ENCODE assay signal across 36 mouse cellular contexts in genomic region chr7:3201134-3201705, GRCm38 (mm10). TPM values are rescaled to one million over a fixed set of nuclear protein-coding genes. Genes with fewer than 3 reads are reported as not detected.
DNase-seq lines count a peak whose midpoint lies in the region; ATAC-seq and TF ChIP-seq lines count a peak whose summit lies in the region.
"Had no signal": no experiment of that assay in that cellular context is flagged by ENCODE, and none has a peak within 500 bp of the region (broad histone marks: within the 10 kb centered on the region; RNA-seq: fewer than 3 reads in every experiment).

No protein-coding gene starts in this region.

- H3K27ac ChIP-seq in ES-Bruce4 (ENCODE audit: insufficient read depth, low read length): peak overlapping the region; percentile 99
- H3K27ac ChIP-seq in intestine, postnatal 0 days (ENCODE audit: low read depth, low read length): no peak overlapping the region
- H3K27ac ChIP-seq: embryonic facial prominence, embryonic 15.5 days; limb, embryonic 12.5 days; macrophage had no signal

- H3K9me3 ChIP-seq in ES-Bruce4 (replicated peaks; ENCODE audit: control insufficient read depth, insufficient read depth, low read length, poor library complexity, severe bottlenecking): no peaks in the 10 kb centered on the region
- H3K9me3 ChIP-seq in intestine, postnatal 0 days (ENCODE audit: control insufficient read depth): no peaks in the 10 kb centered on the region
- H3K9me3 ChIP-seq: embryonic facial prominence, embryonic 15.5 days; limb, embryonic 12.5 days had no signal

- TF ChIP-seq EP300 in ES-Bruce4 (IDR thresholded peaks at IDR 0.05; ENCODE audit: insufficient read depth, low read depth, low read length): peak; percentile 99

- peaks cover 7% of the 10 kb centered on the region for H3K4me1 ChIP-seq in ES-Bruce4 (ENCODE audit: control insufficient read depth, insufficient read depth, low read length)
- no peaks in the 10 kb centered on the region for H3K4me1 ChIP-seq in intestine, postnatal 0 days (replicated peaks; ENCODE audit: control insufficient read depth, insufficient read depth, low read length)
- H3K4me1 ChIP-seq: embryonic facial prominence, embryonic 15.5 days; limb, embryonic 12.5 days had no signal

- H3K36me3 ChIP-seq in ES-Bruce4 (ENCODE audit: control insufficient read depth, insufficient read depth, low read length, poor library complexity, severe bottlenecking): no peaks in the 10 kb centered on the region
- no peaks in the 10 kb centered on the region for H3K36me3 ChIP-seq in intestine, postnatal 0 days (ENCODE audit: control insufficient read depth, insufficient read depth)
- H3K36me3 ChIP-seq: embryonic facial prominence, embryonic 15.5 days; limb, embryonic 12.5 days had no signal

- intact Hi-C loops in gastrocnemius, postnatal 36 days (cut with DNase I): no loop called here

- H3K4me2 ChIP-seq in intestine, postnatal 0 days (replicated peaks; ENCODE audit: low read depth): no peak overlapping the region
- H3K4me2 ChIP-seq: embryonic facial prominence, embryonic 15.5 days; limb, embryonic 12.5 days; liver, embryonic 11.5 days had no signal

- 26% methylated on average over 12 of the region's 12 CpGs for WGBS in intestine, postnatal 0 days

- peak; percentile 11 for DNase-seq in kidney, adult 11 months
- DNase-seq in kidney, adult 8-10 months: no peak
- DNase-seq in R1 (ENCODE audit: low read depth, low spot score): peak; percentile 100
- no peak for DNase-seq in urinary bladder, postnatal 14 days (ENCODE audit: low spot score)
- DNase-seq in gastrocnemius, postnatal 36 days: no peak
- DNase-seq: adrenal gland, adult 2 months; B cell, adult 2 months; cerebellum, adult 11-12 months; cerebellum, postnatal 10 days; gastrocnemius, postnatal 25 days; liver, postnatal 0 days; right cerebral cortex, adult 18-20 months; right cerebral cortex, postnatal 4 days; thymus, adult 18-20 months; thymus, postnatal 36 days had no signal

- no peak for TF ChIP-seq CTCF in ES-Bruce4 (IDR thresholded peaks at IDR 0.05; ENCODE audit: low read depth, low read length)
- TF ChIP-seq CTCF in intestine, postnatal 0 days (IDR thresholded peaks at IDR 0.05; ENCODE audit: low read depth): no peak

- no peaks in the 10 kb centered on the region for H3K27me3 ChIP-seq in ES-Bruce4 (ENCODE audit: control insufficient read depth, insufficient read depth, low read length, poor library complexity, severe bottlenecking)
- no peaks in the 10 kb centered on the region for H3K27me3 ChIP-seq in intestine, postnatal 0 days (replicated peaks; ENCODE audit: control insufficient read depth, insufficient read depth, low read length)
- H3K27me3 ChIP-seq: CH12.LX; embryonic facial prominence, embryonic 15.5 days; limb, embryonic 12.5 days had no signal

- 0 out of 2 replicates have a peak, but pooled peaks have one; percentile 47 for ATAC-seq in intestine, postnatal 0 days
- ATAC-seq: forebrain, embryonic 16.5 days; hindbrain, embryonic 16.5 days; liver, postnatal 0 days; lung, postnatal 0 days had no signal

- TF ChIP-seq POLR2A in ES-Bruce4 (IDR thresholded peaks at IDR 0.05; ENCODE audit: insufficient read depth, low read length): no peak

- H3K9ac ChIP-seq in ES-Bruce4 (ENCODE audit: low read depth, poor library complexity, severe bottlenecking): peak overlapping the region; percentile 60
- no peak overlapping the region for H3K9ac ChIP-seq in intestine, postnatal 0 days (ENCODE audit: low read depth, low read length)
- H3K9ac ChIP-seq: embryonic facial prominence, embryonic 15.5 days; limb, embryonic 12.5 days; liver, postnatal 0 days had no signal

- no peak overlapping the region for H3K4me3 ChIP-seq in ES-Bruce4 (ENCODE audit: low read depth, low read length)
- no peak overlapping the region for H3K4me3 ChIP-seq in intestine, postnatal 0 days (ENCODE audit: low read depth, low read length)
- H3K4me3 ChIP-seq: embryonic facial prominence, embryonic 15.5 days; limb, embryonic 12.5 days had no signal

RNA-seq across cellular contexts. Expression of gene AU018091, which starts 32.2 kb away (rescaled TPM):
- 64.8 and 68.3 TPM in 2 replicates for polyA plus RNA-seq in ES-Bruce4 (2011; ENCODE audit: insufficient read depth, insufficient read length, low read depth, missing spikeins)
- polyA plus RNA-seq in intestine, postnatal 0 days (2015; fragmentation: Nextera tagmentation; extraction: Ambion mirVana): not detected in 2 replicates
- not detected for total RNA-seq in gastrocnemius, postnatal 36 days (2021)
- total RNA-seq: adrenal gland, adult 2 months; adrenal gland, postnatal 4 days; gastrocnemius, postnatal 25 days; heart, adult 8-10 months; hematopoietic stem cell, adult 5-6 weeks; layer of hippocampus, adult 18-20 months; layer of hippocampus, postnatal 25 days; left cerebral cortex, postnatal 10 days; midbrain, postnatal 0 days had no signal
- polyA plus RNA-seq: adrenal gland, adult 2 months; forebrain, embryonic 16.5 days; heart, embryonic 16.5 days; hindbrain, embryonic 16.5 days; kidney, embryonic 14.5 days; liver, embryonic 11.5 days; liver, postnatal 0 days; macrophage; midbrain, postnatal 0 days; neural tube, embryonic 14.5 days had no signal

RNA-seq across cellular contexts. Expression of gene Nlrp12, which starts 48.3 kb away (rescaled TPM):
- 0.20 TPM in 1 of 2 replicates, not detected in the other for polyA plus RNA-seq in ES-Bruce4 (2011; ENCODE audit: insufficient read depth, insufficient read length, low read depth, missing spikeins)
- polyA plus RNA-seq in intestine, postnatal 0 days (2015; fragmentation: Nextera tagmentation; extraction: Ambion mirVana): not detected in 2 replicates
- not detected for total RNA-seq in gastrocnemius, postnatal 36 days (2021)
- total RNA-seq: adrenal gland, adult 2 months; CH12.LX; gastrocnemius, postnatal 25 days had no signal
- polyA plus RNA-seq: embryonic facial prominence, embryonic 15.5 days; forebrain, embryonic 16.5 days; heart, embryonic 16.5 days; kidney, embryonic 14.5 days; limb, embryonic 12.5 days; neural tube, embryonic 14.5 days; stomach, embryonic 14.5 days had no signal

Comparison
In these comparisons a context has a peak if more than half of its experiments do, and no peak if none do; other contexts are left out.
1. DNase-seq: peak in kidney, adult 11 months (single experiment) and R1 (single experiment); none in kidney, adult 8-10 months (0 of 2), urinary bladder, postnatal 14 days (single experiment) and gastrocnemius, postnatal 36 days (0 of 2).
2. RNA of gene AU018091, which starts 32.2 kb away (polyA plus RNA-seq): 64.8 to 68.3 TPM in ES-Bruce4; not detected in intestine, postnatal 0 days; every median in the first group is over 10 times any median in the second.